Mouse (Mus musculus) bone marrow, adult 2 months (tissue): ENCODE data around the gene Ncor1. TPM values are rescaled to one million over a fixed set of nuclear protein-coding genes. Genes with fewer than 3 reads are reported as not detected.

Experiments used
- H3K27ac ChIP-seq: fragments of 200-500 bp; 2 replicates; pipeline ENCODE4 v1.5.1; 2012; ENCODE audit warnings: low read depth, mild to moderate bottlenecking, control low read depth, inconsistent platforms, low read length; ENCODE audit not compliant: control insufficient read depth, poor library complexity, insufficient read depth
- H3K4me1 ChIP-seq: fragments of 200-500 bp; 2 replicates; pipeline ENCODE4 v1.6.1; 2011; ENCODE audit warnings: low read length; ENCODE audit not compliant: control insufficient read depth, insufficient read depth
- H3K4me3 ChIP-seq: fragments of 200-500 bp; replicated peaks from 2 replicates; pipeline ENCODE3; 2011; ENCODE audit warnings: mild to moderate bottlenecking, low read depth, low read length, control low read depth; ENCODE audit not compliant: control insufficient read depth
- CTCF ChIP-seq: fragments of 200-500 bp; IDR thresholded peaks from 2 replicates; pipeline ENCODE4 v1.5.1; 2011; ENCODE audit warnings: low read length, control low read depth; ENCODE audit not compliant: control insufficient read depth, insufficient read depth
- POLR2A ChIP-seq: fragments of 200-500 bp; IDR thresholded peaks from 2 replicates; pipeline ENCODE4 v1.6.1; 2011; ENCODE audit warnings: low read depth, mild to moderate bottlenecking, control low read depth, low read length, borderline replicate concordance; ENCODE audit not compliant: control insufficient read depth
- WGBS: fragments of 180-500 bp; shearing (Covaris S2); methylation state at CpG from one replicate; pipeline ENCODE4 v1.1.7; 2018; 5-methylcytosine and 5-hydroxymethylcytosine counted together
- polyA plus RNA-seq: library from polyadenylated mRNA; stranded (reverse); fragments of >200 nt; gene quantifications from 2 replicates; pipeline ENCODE4 v1.2.4, GENCODE M21; 2011; ENCODE audit warnings: low replicate concordance; ENCODE audit not compliant: missing spikeins, insufficient read depth, insufficient read length

Ncor1 gene
- polyA plus RNA-seq, 1 experiment = 172 TPM

GRCm38 (mm10) chr11:62456483-62457172 is 1.7 kb downstream of the Ncor1 start:
- TF ChIP-seq CTCF (no peak), POLR2A (no peak)
- Histone ChIP-seq H3K27ac (peak overlapping the region; percentile 100), H3K4me3 (peak overlapping the region; percentile 78), H3K4me1 (no peaks in the 10 kb centered on the region; the same call in 1 of the 2 replicates)
- under 1% methylated on average over 42 of the region's 42 CpGs for WGBS

- Histone ChIP-seq H3K4me1 (no peaks in the 10 kb centered on the region; the same call in 1 of the 2 replicates), H3K27ac (no peak overlapping the region), H3K4me3 (peak overlapping the region; percentile 65)
- 2% methylated on average over 3 of the region's 3 CpGs for WGBS
- TF ChIP-seq POLR2A = no peak
These were observed 2.3 kb downstream of the Ncor1 start for GRCm38 (mm10) chr11:62456021-62456482.

- TF ChIP-seq CTCF = no peak
- TF ChIP-seq POLR2A = no peak
- Histone ChIP-seq H3K27ac (no peak overlapping the region), H3K4me1 (no peaks in the 10 kb centered on the region; the same call in 1 of the 2 replicates), H3K4me3 (no peak overlapping the region)
- WGBS = 27% methylated on average over 1 of the region's 1 CpGs
These were observed 3.1 kb downstream of the Ncor1 start for GRCm38 (mm10) chr11:62455193-62455592.

GRCm38 (mm10) chr11:62448971-62449370 is 9.4 kb downstream of the Ncor1 start:
- 80% methylated on average over 6 of the region's 6 CpGs for WGBS
- Histone ChIP-seq H3K27ac (no peak overlapping the region), H3K4me1 (no peaks in the 10 kb centered on the region), H3K4me3 (no peak overlapping the region)
- no peak for TF ChIP-seq CTCF

DNA sequence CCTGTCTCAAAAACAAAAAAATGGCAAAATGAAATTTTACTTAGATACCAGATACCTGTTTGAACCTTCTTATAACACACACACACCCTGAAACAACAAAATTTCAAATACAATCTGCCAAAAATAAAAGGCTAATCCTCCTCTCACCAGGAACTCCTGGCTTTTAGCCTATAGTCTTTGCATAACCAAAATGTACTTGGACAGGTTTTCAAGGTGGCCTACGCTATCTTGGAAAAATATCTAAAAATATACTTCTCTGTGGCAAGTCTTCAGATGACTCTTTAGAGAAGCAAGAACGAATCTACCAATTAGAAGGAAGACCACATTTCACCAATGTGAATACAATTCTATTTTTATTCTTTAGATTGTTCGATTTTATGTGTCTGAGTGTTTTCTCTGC is 12.5 kb downstream of the Ncor1 start:
- 82% methylated on average over 3 of the region's 3 CpGs for WGBS
- TF ChIP-seq CTCF (no peak), POLR2A (no peak)

DNA sequence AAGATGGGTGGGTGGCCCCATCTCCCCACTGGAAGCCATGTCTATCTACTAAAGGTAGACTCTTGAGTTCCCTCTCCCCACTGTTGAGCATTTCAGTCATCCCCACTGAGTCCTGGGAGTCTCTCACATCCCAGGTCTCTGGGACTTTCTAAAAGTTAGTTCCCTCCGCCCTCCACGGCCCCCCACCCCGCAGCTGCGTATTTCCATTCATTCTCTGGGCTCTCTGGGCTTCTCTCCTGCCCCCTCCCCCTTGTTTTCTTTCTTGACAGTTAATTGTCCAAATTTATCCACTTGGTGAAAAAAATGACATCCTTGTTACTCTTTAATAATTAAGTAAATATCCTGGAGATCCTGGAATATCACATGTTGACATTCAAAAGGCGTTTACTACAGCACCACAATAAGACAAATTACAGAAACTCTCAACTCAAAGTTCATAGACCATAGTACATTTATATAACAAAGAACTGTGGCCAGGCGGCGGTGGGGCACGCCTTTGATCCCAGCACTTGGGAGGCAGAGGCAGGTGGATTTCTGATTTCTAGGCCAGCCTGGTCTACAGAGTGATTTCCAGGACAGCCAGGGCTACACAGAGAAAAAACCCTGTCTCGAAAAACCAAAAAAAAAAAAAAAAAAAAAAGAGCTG is 17.5 kb downstream of the Ncor1 start:
- WGBS = 89% methylated on average over 9 of the region's 9 CpGs
- TF ChIP-seq CTCF (no peak), POLR2A (no peak)
- H3K4me1 ChIP-seq = no peaks in the 10 kb centered on the region
- H3K27ac ChIP-seq = no peak overlapping the region
- no peak overlapping the region for H3K4me3 ChIP-seq

More for the DNA sequence above, 12.5 kb downstream of the Ncor1 start:
- Histone ChIP-seq H3K4me1 (no peaks in the 10 kb centered on the region), H3K27ac (no peak overlapping the region), H3K4me3 (no peak overlapping the region)

DNA sequence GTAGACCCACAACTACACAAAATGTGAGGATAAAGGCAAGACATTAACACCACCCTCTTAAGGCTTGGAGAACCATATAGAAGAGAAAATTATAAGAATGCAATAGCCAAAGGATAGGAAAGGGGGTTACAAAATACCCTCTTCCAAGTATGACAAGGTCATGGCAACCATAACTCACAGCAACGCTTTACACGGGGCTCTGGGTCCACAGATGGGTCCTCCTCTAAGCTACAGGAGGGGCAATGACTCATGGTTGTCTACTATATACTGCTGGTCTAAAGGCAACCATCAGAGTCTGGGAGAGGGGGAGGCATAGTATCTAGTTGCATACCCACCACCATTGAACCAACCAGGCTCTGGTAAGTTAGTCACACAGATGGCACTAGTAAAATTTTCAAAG is 26.1 kb downstream of the Ncor1 start:
- H3K4me3 ChIP-seq = no peak overlapping the region
- H3K4me1 ChIP-seq = no peaks in the 10 kb centered on the region; the same call in 1 of the 2 replicates
- TF ChIP-seq CTCF (no peak), POLR2A (no peak)
- H3K27ac ChIP-seq = no peak overlapping the region
- WGBS = 83% methylated on average over 2 of the region's 2 CpGs

DNA sequence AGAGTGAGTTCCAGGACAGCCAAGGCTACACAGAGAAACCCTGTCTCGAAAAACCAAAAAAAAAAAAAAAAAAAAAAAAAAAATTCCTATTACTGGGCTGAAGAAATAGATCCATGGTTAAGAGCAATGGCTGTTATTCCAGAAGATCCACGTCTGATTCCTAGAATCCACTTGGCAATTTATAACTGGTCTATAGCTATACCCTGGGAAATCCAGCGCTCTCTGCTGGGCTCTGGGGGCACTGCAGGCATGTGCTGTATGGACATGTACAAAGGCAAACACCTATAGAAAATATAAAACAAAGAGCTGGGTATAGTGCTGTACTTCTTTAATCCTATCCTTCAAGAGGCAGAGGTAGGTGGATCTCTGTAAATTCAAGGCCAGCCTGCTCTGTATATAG is 31.2 kb downstream of the Ncor1 start:
- 82% methylated on average over 2 of the region's 3 CpGs for WGBS
- Histone ChIP-seq H3K27ac (no peak overlapping the region), H3K4me3 (no peak overlapping the region), H3K4me1 (no peaks in the 10 kb centered on the region; the same call in 1 of the 2 replicates)
- TF ChIP-seq CTCF = peak; percentile 57
- no peak for TF ChIP-seq POLR2A
